18 mouse cellular contexts compared by ENCODE assay signal in the genomic region with DNA sequence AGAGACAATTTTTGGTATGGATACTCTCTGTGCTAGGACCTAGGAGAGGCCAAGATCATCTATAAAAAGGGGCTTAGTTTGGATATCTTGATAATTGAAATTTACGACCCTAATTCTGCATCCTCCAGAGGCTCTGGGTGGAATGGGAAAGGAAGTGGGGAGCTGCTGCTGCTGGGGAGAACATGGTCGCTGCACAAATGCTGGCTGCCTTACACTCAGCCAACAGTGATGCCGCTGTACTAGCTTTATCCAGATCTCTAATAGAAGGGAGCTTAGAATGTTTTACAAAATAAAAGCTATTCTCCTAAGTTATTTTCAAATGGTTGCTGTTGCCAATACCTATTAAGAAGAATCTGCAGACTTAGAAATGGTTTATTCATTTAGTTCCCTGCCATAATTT.
"Had no signal": no experiment of that assay in that cellular context is flagged by ENCODE, and none has a peak within 500 bp of the region (broad histone marks: within the 10 kb centered on the region; RNA-seq: fewer than 3 reads in every experiment).

No protein-coding gene starts in this region.

- H3K36me3 ChIP-seq: limb, embryonic 15.5 days; midbrain, embryonic 12.5 days; midbrain, embryonic 15.5 days; neural tube, embryonic 12.5 days; neural tube, embryonic 15.5 days had no signal

- H3K4me1 ChIP-seq: limb, embryonic 15.5 days; midbrain, embryonic 12.5 days; midbrain, embryonic 15.5 days; neural tube, embryonic 12.5 days; neural tube, embryonic 15.5 days had no signal

- H3K4me3 ChIP-seq: limb, embryonic 15.5 days; midbrain, embryonic 12.5 days; midbrain, embryonic 15.5 days; neural tube, embryonic 12.5 days; neural tube, embryonic 15.5 days had no signal

- H3K9ac ChIP-seq: limb, embryonic 15.5 days; liver, embryonic 14.5 days; liver, postnatal 0 days; lung, embryonic 14.5 days; midbrain, embryonic 12.5 days; midbrain, embryonic 15.5 days; neural tube, embryonic 12.5 days; neural tube, embryonic 15.5 days had no signal

- ATAC-seq: liver, postnatal 0 days; lung, postnatal 0 days; midbrain, embryonic 15.5 days had no signal

- H3K9me3 ChIP-seq: limb, embryonic 15.5 days; midbrain, embryonic 12.5 days; midbrain, embryonic 15.5 days; neural tube, embryonic 12.5 days; neural tube, embryonic 15.5 days had no signal

- H3K27me3 ChIP-seq: limb, embryonic 15.5 days; midbrain, embryonic 12.5 days; midbrain, embryonic 15.5 days; neural tube, embryonic 12.5 days; neural tube, embryonic 15.5 days had no signal

- DNase-seq: kidney, adult 11 months; kidney, postnatal 14 days; liver, postnatal 0 days; right cerebral cortex, adult 18-20 months; right cerebral cortex, postnatal 14 days; right cerebral cortex, postnatal 4 days; thymus, postnatal 25 days had no signal

- H3K27ac ChIP-seq: limb, embryonic 15.5 days; liver, embryonic 14.5 days; macrophage; midbrain, embryonic 12.5 days; midbrain, embryonic 15.5 days; neural tube, embryonic 12.5 days; neural tube, embryonic 15.5 days; stomach, postnatal 0 days had no signal

- H3K4me2 ChIP-seq: limb, embryonic 15.5 days; liver, embryonic 11.5 days; lung, embryonic 14.5 days; midbrain, embryonic 12.5 days; midbrain, embryonic 15.5 days; neural tube, embryonic 12.5 days; neural tube, embryonic 15.5 days had no signal
